Mouse (Mus musculus): ENCODE data around the gene Trpc5. TPM values are rescaled to one million over a fixed set of nuclear protein-coding genes. Genes with fewer than 3 reads are reported as not detected.

Trpc5 gene
- 10 to 100 TPM; 15.8 to 16.9 TPM for total RNA-seq (2021)

DNA sequence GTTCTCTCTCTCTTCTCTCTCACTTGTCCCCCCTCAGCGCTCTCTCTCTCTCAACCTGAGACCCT, at the start of gene Trpc5:
Gene Trpc5, minus strand, starts transcription at position 39 of the 65 bp plus-strand sequence.
- intact Hi-C loops (cut with DNase I): no loop called here
- peak in 1 of 2 experiments; percentile 17 for DNase-seq (ENCODE audit: low spot score in 2 of 2)

DNA sequence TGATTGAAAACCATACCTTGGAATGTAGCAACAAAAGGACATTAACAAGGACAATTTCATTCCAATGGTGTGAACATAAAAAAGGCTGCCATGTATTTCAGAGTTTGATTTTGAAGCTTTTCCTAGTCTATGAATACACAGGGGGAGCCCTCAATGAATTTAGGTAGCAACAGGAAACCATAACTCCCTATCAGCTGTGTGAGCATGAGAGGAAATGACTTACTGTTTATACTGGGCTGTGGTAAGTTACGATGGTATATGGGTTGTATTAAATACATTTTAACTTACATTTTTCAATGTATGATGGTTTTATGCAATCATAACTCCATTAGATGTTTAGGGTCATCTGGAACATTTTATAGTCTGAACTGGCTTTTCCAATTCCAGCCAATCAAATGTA, 28.4 kb upstream of the Trpc5 start:
- intact Hi-C loops (cut with DNase I): no loop called here

DNA sequence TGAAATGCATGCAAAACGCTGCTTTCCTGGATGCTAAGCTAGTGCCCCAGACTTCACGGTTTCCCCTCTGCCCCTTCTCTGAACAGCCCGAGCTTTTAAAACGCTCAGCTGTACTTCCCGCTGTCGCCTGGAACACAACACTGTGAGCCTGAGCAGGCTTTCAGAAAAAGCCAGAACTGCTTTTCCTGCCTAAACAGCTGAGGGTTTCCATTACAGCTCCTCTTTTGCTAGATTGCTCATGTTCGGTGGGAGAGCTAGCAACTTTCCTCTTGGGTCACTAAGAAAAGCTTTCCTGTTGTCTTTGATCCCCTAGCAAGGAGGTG, 1.8 kb upstream of the Trpc5 start:
- DNase-seq (ENCODE audit: low spot score in 2 of 2): no peak
- intact Hi-C loops (cut with DNase I): no loop called here

More for the DNA sequence above, 28.4 kb upstream of the Trpc5 start:
- DNase-seq (ENCODE audit: low spot score in 2 of 2): no peak

DNA sequence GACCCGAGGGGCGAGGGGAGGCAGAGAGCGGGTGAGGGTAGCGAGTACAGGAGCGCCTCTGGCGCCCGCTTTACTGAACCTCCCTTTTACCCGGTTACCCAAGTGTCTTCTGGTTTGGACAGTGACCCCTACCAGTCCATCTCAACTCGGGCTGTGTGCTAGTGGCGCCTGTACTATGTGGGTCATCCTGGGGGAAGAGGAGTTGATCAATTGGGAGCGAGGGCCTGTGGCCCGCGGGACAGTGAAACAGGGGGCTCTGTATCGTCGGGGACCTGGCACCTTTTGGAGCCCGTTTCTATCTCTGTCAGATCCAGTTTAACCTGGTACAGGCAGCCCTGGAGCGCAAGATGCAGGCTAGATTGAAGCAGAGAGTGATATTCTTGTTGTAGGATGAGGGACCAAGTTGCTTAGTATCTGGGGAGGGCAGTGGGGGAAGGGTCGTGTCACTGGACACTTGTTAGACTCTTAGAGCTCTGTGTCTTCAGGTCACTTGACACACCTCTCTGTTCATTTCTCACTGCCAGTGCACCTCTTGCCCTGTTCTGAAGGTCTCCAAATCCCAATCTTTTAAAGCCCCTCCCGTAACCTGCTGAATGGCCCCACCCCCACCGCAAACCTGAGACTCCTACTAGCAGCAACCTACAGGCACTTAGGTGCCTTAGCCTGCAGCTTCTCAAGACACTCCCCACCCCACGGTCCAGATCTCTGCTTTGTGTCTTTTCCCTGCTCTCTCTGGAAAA, 1.3 kb upstream of the Trpc5 start:
- DNase-seq (ENCODE audit: low spot score in 2 of 2): peak; percentile 7 to 10
- intact Hi-C loops (cut with DNase I): no loop called here

DNA sequence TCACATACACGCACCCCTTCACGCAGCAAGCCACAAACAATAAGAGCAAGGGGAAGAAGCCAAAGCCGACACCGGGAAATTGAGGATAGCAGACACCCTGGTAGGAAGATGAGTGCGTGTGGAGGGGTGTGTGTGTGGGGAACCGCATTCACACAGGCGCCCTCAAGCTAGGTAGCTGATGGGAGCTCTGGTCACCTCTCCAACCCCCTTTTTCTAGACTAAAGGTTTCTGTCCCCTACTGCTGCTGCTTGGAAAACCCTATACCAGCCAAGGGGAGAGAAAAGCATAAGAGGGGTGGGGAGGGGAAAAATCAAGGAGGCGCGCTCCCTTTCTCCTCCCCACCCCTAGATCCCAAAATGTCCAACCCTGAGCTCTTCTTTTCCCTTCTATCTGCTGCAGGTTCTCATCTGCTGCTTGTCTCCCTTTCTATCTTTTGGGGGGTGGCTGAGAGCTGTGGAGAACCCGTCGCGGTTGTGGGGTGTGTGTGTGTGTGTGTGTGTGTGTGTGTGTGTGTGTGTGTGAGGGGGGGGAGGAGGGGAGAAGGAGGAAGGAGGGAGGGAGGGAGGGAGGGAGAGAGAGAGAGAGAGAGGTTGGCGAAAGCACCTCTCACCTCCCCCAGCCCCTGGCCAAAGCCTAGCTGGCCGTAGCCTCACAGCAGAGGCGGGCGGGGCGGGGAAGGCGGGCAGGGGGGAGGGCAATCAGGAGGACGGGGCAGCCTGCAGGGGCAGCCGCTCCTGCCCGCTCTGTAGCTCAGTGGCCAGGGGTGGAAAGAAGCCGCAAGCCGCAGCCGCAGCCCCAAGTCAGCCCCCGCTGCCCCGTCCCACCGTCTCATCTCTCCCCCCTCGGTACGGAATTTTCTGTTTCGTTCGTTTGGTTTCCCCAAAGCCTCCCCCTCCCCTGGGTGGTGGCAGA, 483 bp upstream of the Trpc5 start, which contains the start of gene Rtl4:
Gene Rtl4, plus strand, starts transcription at position 701 of the 912 bp plus-strand sequence.
- peak; percentile 5 to 21 for DNase-seq (ENCODE audit: low spot score in 2 of 2)
- intact Hi-C loops (cut with DNase I): no loop called here

DNA sequence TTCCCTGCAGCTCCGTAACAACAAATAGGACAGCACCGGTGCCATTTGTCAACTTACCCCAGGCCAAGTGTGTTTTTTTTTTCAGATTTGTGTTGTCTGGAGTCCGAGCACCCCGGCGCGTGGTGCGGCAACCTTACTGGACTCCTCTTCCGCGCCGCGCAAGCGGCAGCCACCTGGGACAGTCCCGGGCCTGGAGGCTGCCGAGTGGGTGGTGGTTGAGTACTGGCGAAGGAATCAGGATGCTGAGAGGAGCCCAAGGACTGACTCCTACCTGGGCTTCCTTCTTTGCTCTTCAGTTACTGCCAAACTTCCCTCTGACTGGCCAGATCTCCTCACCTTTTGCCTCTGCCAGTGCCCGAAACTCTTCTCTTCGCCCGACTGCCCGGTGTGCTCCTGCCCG, 238 bp downstream of the Trpc5 start:
- DNase-seq (ENCODE audit: low spot score in 2 of 2): peak in 1 of 2 experiments; percentile 11
- intact Hi-C loops (cut with DNase I): no loop called here

DNA sequence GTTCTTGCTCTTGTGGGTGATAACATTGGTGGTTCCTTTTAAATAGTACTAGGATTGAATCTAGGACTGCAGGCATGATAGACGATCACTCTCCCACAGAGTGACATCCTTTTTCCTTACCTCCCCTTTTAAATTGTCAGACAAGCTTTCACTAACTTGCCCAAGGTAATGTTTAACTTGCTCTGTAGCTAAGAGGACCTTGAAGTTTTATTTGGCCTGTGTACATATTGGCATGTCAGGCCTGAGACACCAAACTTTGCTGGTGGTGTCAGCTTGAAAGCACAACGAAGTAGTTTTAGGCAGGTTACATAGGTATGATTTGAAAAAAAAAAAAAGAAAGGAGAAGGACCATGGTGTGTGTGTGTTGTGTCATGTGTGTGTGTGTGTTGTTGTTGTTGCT, 35.8 kb downstream of the Trpc5 start:
- DNase-seq (ENCODE audit: low spot score in 2 of 2): no peak
- intact Hi-C loops (cut with DNase I): no loop called here

DNA sequence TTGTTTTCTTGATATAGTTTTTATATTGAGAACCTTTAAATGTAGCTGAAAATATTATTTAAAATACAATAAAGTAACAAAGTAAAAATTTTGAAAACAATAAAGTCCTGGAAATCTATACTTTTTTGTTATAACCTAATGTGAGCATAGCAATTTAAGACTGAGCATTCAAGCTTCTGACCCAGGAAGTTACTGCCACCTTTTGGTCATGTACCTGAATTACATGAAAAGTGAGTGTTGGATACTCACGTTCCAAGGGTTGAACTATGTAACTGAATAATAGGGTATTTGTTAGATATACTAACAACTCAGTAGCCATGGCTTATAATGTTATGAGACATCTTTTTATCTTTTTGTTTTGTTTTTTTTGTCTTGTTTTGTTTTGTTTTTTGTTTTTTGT, 42.6 kb downstream of the Trpc5 start:
- intact Hi-C loops (cut with DNase I): no loop called here
- no peak for DNase-seq (ENCODE audit: low spot score in 2 of 2)

DNA sequence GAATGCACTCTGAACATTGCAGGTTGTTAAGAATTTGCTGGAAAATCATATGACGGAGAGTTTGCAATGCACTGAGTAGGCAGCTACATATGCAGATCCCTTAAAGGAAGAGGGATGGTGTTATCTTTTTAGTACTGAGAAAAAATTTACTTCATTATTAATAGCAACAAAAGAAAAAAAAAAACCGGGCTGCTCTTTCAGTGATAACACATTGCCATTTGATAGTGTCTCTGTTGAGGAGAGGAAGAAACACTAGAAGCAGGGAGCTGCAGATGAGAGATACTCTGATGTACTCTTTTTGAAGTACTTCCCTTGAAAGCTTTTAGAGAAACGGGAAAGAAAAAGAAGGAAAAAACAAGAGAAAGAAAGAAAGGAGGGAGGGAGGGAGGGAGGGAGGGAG, 43.2 kb downstream of the Trpc5 start:
- no peak for DNase-seq (ENCODE audit: low spot score in 2 of 2)
- intact Hi-C loops (cut with DNase I): no loop called here

DNA sequence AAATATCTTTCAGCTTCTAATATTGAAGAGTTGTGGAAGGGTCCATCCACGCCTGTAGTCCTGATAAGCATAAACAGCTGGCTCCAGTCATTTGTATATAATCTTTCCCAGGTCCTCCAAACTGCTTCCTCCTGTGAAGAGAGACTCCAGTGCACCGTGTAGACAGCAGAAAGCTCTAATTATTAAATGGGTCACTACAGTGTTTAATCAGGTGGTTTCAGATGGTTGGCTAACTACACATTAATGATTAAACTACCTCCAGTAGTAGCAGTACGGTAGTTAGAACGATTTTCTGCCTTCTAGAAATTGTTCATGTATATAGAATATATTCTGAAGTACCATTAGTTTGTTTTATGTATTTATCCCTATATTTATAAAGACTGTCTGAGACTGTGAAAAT, 75.2 kb downstream of the Trpc5 start:
- intact Hi-C loops (cut with DNase I): no loop called here
- no peak for DNase-seq (ENCODE audit: low spot score in 2 of 2)

DNA sequence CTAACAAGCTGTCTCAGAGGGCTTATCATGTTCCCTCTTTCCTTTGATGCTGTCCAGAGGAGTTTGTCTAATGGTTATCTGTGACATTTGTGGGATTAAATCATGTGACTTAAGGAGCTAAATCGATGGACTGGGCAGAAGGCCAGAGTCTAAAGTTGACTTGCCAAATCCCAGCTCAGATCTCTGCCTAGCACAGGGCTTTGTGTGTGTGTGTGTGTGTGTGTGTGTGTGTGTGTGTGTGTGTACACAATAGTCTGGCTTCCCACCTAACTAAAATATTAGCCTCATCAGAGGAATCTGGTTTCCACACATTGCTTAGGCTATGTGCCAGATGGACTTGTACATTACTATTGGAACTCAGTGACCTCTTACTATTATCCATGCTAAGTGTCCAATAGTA, 151.5 kb downstream of the Trpc5 start:
- intact Hi-C loops (cut with DNase I): no loop called here
- DNase-seq (ENCODE audit: low spot score in 2 of 2): no peak

DNA sequence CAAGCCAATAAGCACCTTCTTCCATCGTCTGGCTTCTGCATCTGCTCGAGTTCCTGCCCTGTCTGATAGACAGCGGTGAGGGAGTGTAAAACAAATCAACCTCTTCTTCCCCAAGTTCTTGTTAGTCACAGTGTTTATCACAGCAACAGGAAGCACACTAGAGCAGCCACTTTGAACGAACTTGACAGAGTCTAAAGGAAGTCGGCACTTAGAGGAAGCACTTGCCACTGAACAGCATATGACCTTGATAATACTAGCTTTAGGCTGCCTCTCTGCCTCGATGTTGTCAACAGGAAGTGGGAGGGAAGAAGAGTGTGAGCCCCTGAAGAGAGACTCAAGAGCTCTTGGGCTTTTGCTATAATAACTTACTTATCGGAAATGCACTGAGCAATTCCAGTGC, 161.9 kb downstream of the Trpc5 start:
- intact Hi-C loops (cut with DNase I): no loop called here
- DNase-seq (ENCODE audit: low spot score in 2 of 2): no peak

DNA sequence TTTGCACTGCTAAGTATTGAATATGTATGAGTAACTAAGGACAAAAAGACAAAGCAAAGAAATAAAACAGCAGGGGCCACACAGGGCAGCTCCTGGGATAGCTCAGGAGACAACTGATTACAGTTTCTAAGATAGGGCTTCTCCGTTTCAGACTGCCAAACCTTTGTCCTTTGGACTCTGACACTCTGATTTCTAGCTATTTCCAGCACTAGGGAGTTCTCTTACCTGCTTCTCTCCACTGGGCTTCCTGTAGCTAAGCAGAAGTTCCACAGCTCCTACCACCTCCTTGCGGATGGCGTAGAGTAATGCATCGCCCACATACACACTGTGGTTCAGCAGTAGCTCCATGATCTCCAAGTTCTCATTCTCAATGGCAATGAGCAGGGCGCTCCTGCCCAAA, 164.7 kb downstream of the Trpc5 start:
- intact Hi-C loops (cut with DNase I): no loop called here
- no peak for DNase-seq (ENCODE audit: low spot score in 2 of 2)

DNA sequence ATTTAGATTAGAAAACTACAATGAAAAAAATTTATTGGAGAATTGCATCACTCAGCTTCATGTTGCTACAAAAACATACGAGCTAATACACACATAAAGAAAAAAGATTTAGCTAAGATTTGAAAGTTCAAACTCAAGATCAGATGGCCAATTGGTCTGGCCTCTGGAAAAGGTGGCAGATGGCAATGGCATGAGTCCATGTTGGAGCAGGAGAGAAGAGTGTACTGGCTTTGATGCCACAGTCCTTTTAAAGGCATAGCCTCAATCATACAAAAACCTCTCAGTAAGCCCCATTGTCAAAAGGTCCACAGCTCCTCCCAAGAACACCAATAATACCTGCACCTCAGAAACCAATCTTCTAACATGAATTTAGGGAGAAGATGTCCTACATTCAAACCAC, 196.6 kb downstream of the Trpc5 start:
- intact Hi-C loops (cut with DNase I): no loop called here
- DNase-seq (ENCODE audit: low spot score in 2 of 2): no peak

DNA sequence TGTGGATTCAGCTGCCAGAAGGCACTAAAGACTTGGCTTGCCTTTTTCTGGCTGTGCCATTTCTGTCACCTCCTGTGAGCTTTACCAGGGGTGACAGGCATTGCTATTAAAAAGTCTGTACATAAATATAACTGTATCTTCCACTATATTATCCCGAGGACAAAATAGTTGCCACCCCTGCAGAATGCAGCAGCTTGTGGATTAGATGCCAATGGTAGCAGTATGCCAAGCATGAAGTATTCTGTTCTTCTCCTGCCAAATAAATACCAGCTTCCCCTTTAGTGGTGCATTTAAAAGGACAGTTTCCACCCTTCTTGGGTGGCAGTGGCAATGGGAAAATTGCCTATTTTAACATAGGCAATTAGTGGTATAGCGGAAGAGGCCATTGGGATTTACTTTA, 223.6 kb downstream of the Trpc5 start:
- intact Hi-C loops (cut with DNase I): no loop called here
- no peak for DNase-seq (ENCODE audit: low spot score in 2 of 2)

DNA sequence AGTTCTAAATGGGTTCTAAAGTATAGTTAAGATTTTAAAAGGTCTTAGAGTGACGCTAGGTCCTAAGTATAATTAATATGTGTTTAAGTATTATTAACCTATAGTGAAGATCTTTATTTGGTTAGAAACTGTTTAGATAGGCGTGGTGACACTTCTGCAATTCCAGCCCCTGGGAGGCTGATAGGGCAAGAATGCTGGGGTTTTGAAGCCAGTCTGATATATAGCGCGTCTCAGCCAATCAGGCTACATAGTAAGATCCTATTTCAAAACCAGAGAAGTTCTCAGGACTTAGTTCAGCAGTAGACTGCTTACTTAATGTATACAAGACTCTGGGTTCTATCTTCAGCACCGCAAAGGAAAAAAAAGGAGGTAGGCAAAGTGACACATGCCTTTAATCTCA, 231.7 kb downstream of the Trpc5 start, which contains the start of gene Trpc5os:
Gene Trpc5os, plus strand, starts transcription at position 301 of the 400 bp plus-strand sequence.
- no peak for DNase-seq (ENCODE audit: low spot score in 2 of 2)
- intact Hi-C loops (cut with DNase I): no loop called here

DNA sequence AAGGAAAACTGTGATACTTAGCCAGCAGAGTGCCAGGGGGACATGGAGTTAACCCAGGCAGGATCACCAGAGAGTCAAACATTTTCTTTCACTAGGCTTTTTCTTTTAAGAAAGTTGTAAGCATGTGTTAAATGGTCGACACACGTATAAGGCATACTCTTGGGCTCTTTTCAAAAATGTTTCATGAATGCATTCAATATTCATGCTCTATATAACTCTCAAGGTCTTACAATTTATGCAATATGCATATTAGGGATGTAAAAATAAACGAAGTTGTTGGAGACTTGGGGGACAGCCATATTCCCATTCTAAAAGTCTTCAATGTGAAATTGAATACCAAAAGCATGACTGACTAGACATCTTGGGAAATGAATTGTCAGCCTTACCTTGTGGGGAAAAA, 264.1 kb downstream of the Trpc5 start:
- DNase-seq (ENCODE audit: low spot score in 2 of 2): no peak
- intact Hi-C loops (cut with DNase I): no loop called here

DNA sequence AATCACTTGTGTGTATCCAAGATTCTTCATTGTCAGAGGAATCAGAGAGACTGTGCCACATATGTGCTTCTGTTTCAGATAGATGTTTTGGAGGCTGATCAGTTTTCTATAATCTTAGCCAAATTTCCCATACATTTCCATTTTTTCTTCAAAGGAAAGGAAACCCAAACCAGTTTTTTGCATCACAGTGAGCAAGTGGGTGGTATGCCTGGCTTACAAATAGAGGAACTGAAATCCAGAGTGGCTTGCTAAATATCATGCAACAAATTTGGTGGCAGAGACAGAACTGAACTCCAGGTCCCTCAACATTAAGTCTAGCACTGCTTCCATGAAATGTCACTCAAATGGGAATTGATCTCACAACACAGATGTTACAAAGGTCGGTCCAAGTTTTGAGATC, 266.9 kb downstream of the Trpc5 start:
- intact Hi-C loops (cut with DNase I): no loop called here

DNA sequence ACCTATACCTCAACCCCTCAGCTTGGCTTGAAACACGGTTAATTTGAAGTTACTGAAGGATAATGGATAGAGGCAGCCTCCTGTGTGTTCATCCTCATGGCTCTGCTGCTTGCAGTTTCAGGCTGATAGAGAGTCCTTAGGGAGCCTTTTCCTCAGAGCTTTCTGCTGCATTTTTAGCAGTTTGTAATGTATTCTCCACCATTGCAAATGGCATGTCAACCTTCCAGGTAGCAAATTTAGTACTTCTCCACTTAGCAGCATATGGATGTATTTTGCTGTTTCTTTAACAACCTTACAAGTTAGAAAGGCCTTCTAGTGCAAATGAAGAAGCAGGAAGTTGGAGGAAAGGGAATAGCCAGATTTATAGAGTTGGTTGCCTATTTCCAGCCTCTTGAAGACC, 267.7 kb downstream of the Trpc5 start:
- no peak for DNase-seq (ENCODE audit: low spot score in 2 of 2)

More for the DNA sequence above, 266.9 kb downstream of the Trpc5 start:
- DNase-seq (ENCODE audit: low spot score in 2 of 2): no peak

DNA sequence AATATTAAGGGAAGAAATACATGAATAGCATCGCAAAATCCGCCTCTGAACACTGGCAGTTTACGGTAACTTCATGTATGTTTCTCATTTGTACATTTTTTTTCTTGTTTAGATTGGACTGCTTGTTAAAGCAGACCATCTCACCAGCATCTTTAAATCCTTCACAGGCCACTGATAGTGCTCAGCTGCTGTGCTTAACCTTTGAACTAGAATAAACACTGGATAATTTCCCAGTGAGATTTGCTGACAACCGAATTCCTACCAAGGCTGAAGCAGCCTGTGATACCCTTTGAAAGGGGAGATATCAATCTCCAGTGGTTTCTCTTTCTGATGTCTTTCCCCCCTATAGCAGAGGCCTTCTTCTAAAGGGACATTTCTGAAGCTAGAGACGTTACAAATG, 279.9 kb downstream of the Trpc5 start:
- no peak for DNase-seq (ENCODE audit: low spot score in 2 of 2)
- intact Hi-C loops (cut with DNase I): no loop called here

More for the DNA sequence above, 267.7 kb downstream of the Trpc5 start:
- intact Hi-C loops (cut with DNase I): no loop called here

DNA sequence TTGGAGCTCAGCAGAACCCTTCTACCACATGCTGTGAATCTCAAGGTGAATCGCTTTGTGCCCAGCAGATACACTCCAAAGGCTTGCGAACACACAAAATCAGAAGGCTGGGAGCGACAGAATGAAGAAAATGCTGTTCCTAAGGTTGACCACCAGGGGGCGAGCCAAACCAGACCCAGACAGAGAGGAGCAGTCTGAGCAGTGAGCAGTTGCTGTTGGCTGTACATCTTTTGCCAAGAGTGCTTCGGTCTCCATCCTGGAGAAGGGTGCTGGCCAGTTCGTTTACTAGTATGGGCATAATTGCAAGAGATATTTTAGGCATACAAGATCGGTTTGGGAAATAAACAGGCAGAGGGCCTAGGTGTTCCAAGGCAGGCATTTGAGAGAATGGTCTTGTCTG, 284.5 kb downstream of the Trpc5 start:
- DNase-seq (ENCODE audit: low spot score in 2 of 2): peak; percentile 32 to 47

More for the DNA sequence above, 284.5 kb downstream of the Trpc5 start:
- intact Hi-C loops (cut with DNase I): loop anchor here (5.0 kb wide), 1 partner anchor 904 kb away; no protein-coding TSS in a partner anchor

Data from left cerebral cortex, postnatal 36 days (tissue).